Mouse (Mus musculus) forebrain, embryonic 16.5 days (tissue): ENCODE measurements around the gene Npc2. TPM values are rescaled to one million over a fixed set of nuclear protein-coding genes. Genes with fewer than 3 reads are reported as not detected.

Experiments used
- ATAC-seq: fragments of 200-750 bp; cut with Nextera tagmentation; 2 replicates; pipeline ENCODE4 v1.8.0; 2017; ENCODE audit warnings: mild to moderate bottlenecking, moderate library complexity
- H3K27ac ChIP-seq: fragments of 300-500 bp; sonication (generic); 2 replicates; pipeline ENCODE4 v1.5.1; 2014; ENCODE audit warnings: low read length, control low read depth
- H3K27me3 ChIP-seq: fragments of 300-500 bp; sonication (generic); replicated peaks from 2 replicates; pipeline ENCODE4 v1.6.1; 2014; ENCODE audit warnings: low read length; ENCODE audit not compliant: control insufficient read depth, insufficient read depth
- H3K36me3 ChIP-seq: fragments of 300-500 bp; sonication (generic); 2 replicates; pipeline ENCODE4 v1.6.1; 2014; ENCODE audit not compliant: control insufficient read depth, insufficient read depth
- H3K4me1 ChIP-seq: fragments of 300-500 bp; sonication (generic); replicated peaks from 2 replicates; pipeline ENCODE4 v1.6.1; 2014; ENCODE audit warnings: low read length; ENCODE audit not compliant: control insufficient read depth, insufficient read depth
- H3K4me2 ChIP-seq: fragments of 300-500 bp; sonication (generic); 2 replicates; pipeline ENCODE4 v1.6.1; 2014; ENCODE audit warnings: mild to moderate bottlenecking, low read length, control low read depth
- H3K4me3 ChIP-seq: fragments of 300-500 bp; sonication (generic); replicated peaks from 2 replicates; pipeline ENCODE4 v1.5.1; 2014; ENCODE audit warnings: mild to moderate bottlenecking, low read length, control low read depth
- H3K9ac ChIP-seq: fragments of 300-500 bp; sonication (generic); replicated peaks from 2 replicates; pipeline ENCODE4 v1.6.1; 2014; ENCODE audit warnings: low read depth, low read length, control low read depth
- H3K9me3 ChIP-seq: fragments of 300-500 bp; sonication (generic); 2 replicates; pipeline ENCODE4 v1.6.1; 2016; ENCODE audit warnings: low read length; ENCODE audit not compliant: control insufficient read depth
- WGBS: fragments of 180-500 bp; shearing (Covaris S2); extraction: QIAGEN DNeasy Blood & Tissue Kit; methylation state at CpG from one replicate; pipeline ENCODE4 v1.1.7; 2014; 5-methylcytosine and 5-hydroxymethylcytosine counted together
- polyA plus RNA-seq: library from polyadenylated mRNA; unstranded; fragments of >200 nt; fragmentation: Nextera tagmentation; extraction: Ambion mirVana; gene quantifications from 2 replicates; pipeline ENCODE4 v1.2.1, GENCODE M21; 2015

Npc2 gene
- 76.8 and 80.8 TPM in 2 replicates for polyA plus RNA-seq

- Histone ChIP-seq H3K4me2 (peak within 1 kb of the TSS; percentile 63), H3K9ac (peak within 1 kb of the TSS; percentile 73), H3K27ac (peak within 1 kb of the TSS; percentile 82), H3K36me3 (no peaks in the 10 kb centered on the region), H3K4me1 (peaks cover 30% of the 10 kb centered on the region), H3K9me3 (no peaks in the 10 kb centered on the region), H3K27me3 (no peaks in the 10 kb centered on the region), H3K4me3 (peak within 1 kb of the TSS; percentile 61)
- peak; percentile 99 for ATAC-seq
- under 1% methylated on average over 44 of the region's 50 CpGs for WGBS
Observed at GRCm38 (mm10) chr12:84772726-84773441, at the start of gene Npc2, which contains the start of gene Isca2. Gene Npc2, minus strand, starts transcription at chr12:84773152. Gene Isca2, plus strand, starts transcription at chr12:84773251.

- ATAC-seq, result peak; percentile 45; the same call in 1 of the 2 replicates
- H3K36me3 ChIP-seq, result no peaks in the 10 kb centered on the region
- WGBS, result 78% methylated on average over 13 of the region's 13 CpGs
- H3K4me1 ChIP-seq, result peaks cover 6% of the 10 kb centered on the region; the same call in 1 of the 2 replicates
- no peaks in the 10 kb centered on the region for H3K27me3 ChIP-seq
- H3K9ac ChIP-seq, result no peak overlapping the region
- H3K4me2 ChIP-seq, result no peak overlapping the region
- no peaks in the 10 kb centered on the region for H3K9me3 ChIP-seq
- H3K4me3 ChIP-seq, result no peak overlapping the region
- H3K27ac ChIP-seq, result no peak overlapping the region; the same call in 1 of the 2 replicates
Observed at GRCm38 (mm10) chr12:84819236-84820168, 46.5 kb upstream of the Npc2 start.

- ATAC-seq, result no peak
- Histone ChIP-seq H3K27me3 (no peaks in the 10 kb centered on the region), H3K4me3 (no peak overlapping the region), H3K4me1 (peaks cover 6% of the 10 kb centered on the region; the same call in 1 of the 2 replicates), H3K27ac (no peak overlapping the region), H3K36me3 (no peaks in the 10 kb centered on the region), H3K9ac (no peak overlapping the region), H3K9me3 (no peaks in the 10 kb centered on the region), H3K4me2 (no peak overlapping the region)
- WGBS, result 66% methylated on average over 4 of the region's 4 CpGs
Observed at GRCm38 (mm10) chr12:84818496-84818895, 45.5 kb upstream of the Npc2 start.

GRCm38 (mm10) chr12:84814663-84815325 is 41.8 kb upstream of the Npc2 start:
- ATAC-seq, result no peak
- Histone ChIP-seq H3K27ac (no peak overlapping the region), H3K9ac (no peak overlapping the region), H3K4me2 (no peak overlapping the region), H3K4me3 (no peak overlapping the region), H3K36me3 (no peaks in the 10 kb centered on the region), H3K4me1 (peaks cover 6% of the 10 kb centered on the region; the same call in 1 of the 2 replicates), H3K9me3 (no peaks in the 10 kb centered on the region), H3K27me3 (no peaks in the 10 kb centered on the region)
- WGBS, result 78% methylated on average over 3 of the region's 3 CpGs

GRCm38 (mm10) chr12:84813773-84814172 is 40.8 kb upstream of the Npc2 start:
- no peak for ATAC-seq
- no peaks in the 10 kb centered on the region for H3K27me3 ChIP-seq
- WGBS, result 46% methylated on average over 7 of the region's 7 CpGs

GRCm38 (mm10) chr12:84812004-84812403 is 39.1 kb upstream of the Npc2 start:
- no peaks in the 10 kb centered on the region for H3K4me1 ChIP-seq
- H3K4me3 ChIP-seq, result no peak overlapping the region
- WGBS, result 54% methylated on average over 3 of the region's 3 CpGs
- no peaks in the 10 kb centered on the region for H3K27me3 ChIP-seq
- no peak overlapping the region for H3K9ac ChIP-seq
- H3K36me3 ChIP-seq, result no peaks in the 10 kb centered on the region
- H3K27ac ChIP-seq, result no peak overlapping the region
- ATAC-seq, result no peak
- H3K9me3 ChIP-seq, result no peaks in the 10 kb centered on the region
- H3K4me2 ChIP-seq, result no peak overlapping the region

More at GRCm38 (mm10) chr12:84813773-84814172, 40.8 kb upstream of the Npc2 start:
- no peak overlapping the region for H3K9ac ChIP-seq
- H3K4me2 ChIP-seq, result no peak overlapping the region
- H3K27ac ChIP-seq, result no peak overlapping the region
- no peaks in the 10 kb centered on the region for H3K36me3 ChIP-seq
- H3K9me3 ChIP-seq, result no peaks in the 10 kb centered on the region
- H3K4me3 ChIP-seq, result no peak overlapping the region
- H3K4me1 ChIP-seq, result no peaks in the 10 kb centered on the region

- H3K36me3 ChIP-seq, result no peaks in the 10 kb centered on the region
- ATAC-seq, result no peak
- H3K4me3 ChIP-seq, result no peak overlapping the region
- H3K4me1 ChIP-seq, result no peaks in the 10 kb centered on the region
- H3K27me3 ChIP-seq, result no peaks in the 10 kb centered on the region
- no peak overlapping the region for H3K9ac ChIP-seq
- 80% methylated on average over 4 of the region's 4 CpGs for WGBS
- H3K9me3 ChIP-seq, result no peaks in the 10 kb centered on the region
- no peak overlapping the region for H3K27ac ChIP-seq
- no peak overlapping the region for H3K4me2 ChIP-seq
Observed at GRCm38 (mm10) chr12:84811510-84811909, 38.6 kb upstream of the Npc2 start.

GRCm38 (mm10) chr12:84810810-84811209 is 37.9 kb upstream of the Npc2 start:
- Histone ChIP-seq H3K4me3 (no peak overlapping the region), H3K36me3 (no peaks in the 10 kb centered on the region), H3K9me3 (no peaks in the 10 kb centered on the region), H3K4me2 (no peak overlapping the region), H3K27me3 (no peaks in the 10 kb centered on the region), H3K4me1 (no peaks in the 10 kb centered on the region), H3K27ac (no peak overlapping the region), H3K9ac (no peak overlapping the region)
- WGBS, result 64% methylated on average over 1 of the region's 1 CpGs
- no peak for ATAC-seq

GRCm38 (mm10) chr12:84809033-84809432 is 36.1 kb upstream of the Npc2 start:
- no peak overlapping the region for H3K9ac ChIP-seq
- no peak for ATAC-seq
- no peak overlapping the region for H3K27ac ChIP-seq
- H3K27me3 ChIP-seq, result no peaks in the 10 kb centered on the region
- H3K4me1 ChIP-seq, result no peaks in the 10 kb centered on the region
- no peaks in the 10 kb centered on the region for H3K9me3 ChIP-seq
- H3K4me3 ChIP-seq, result no peak overlapping the region
- 84% methylated on average over 6 of the region's 6 CpGs for WGBS
- no peaks in the 10 kb centered on the region for H3K36me3 ChIP-seq
- no peak overlapping the region for H3K4me2 ChIP-seq
